Mouse (Mus musculus) heart, postnatal 10 days (tissue): ENCODE measurements around the gene Apoe. TPM values are rescaled to one million over a fixed set of nuclear protein-coding genes. Genes with fewer than 3 reads are reported as not detected.
A peak's percentile ranks its signal among the peaks of the same experiment; 100 is the strongest.
"Not testable (repeated sequence)": the region's sequence is repeated elsewhere in the genome, so short reads cannot be mapped to it uniquely, and the experiment has no call there.

Experiments used
- DNase-seq, 2 experiments: peaks; one replicate each; pipeline ENCODE4 v3.0.0; 2021
- intact Hi-C: fragments of 180-260 bp; cut with DNase I; formaldehyde crosslinking; loops from one replicate; pipeline ENCODE4 v1.15.1; 2025
- total RNA-seq, 2 experiments: library from RNA; stranded (reverse); gene quantifications; 2 replicates each; pipeline ENCODE4 v1.2.3; 2021

The Apoe gene
- total RNA-seq, 2 experiments from 2014 or later: 268 to 276 TPM

DNA sequence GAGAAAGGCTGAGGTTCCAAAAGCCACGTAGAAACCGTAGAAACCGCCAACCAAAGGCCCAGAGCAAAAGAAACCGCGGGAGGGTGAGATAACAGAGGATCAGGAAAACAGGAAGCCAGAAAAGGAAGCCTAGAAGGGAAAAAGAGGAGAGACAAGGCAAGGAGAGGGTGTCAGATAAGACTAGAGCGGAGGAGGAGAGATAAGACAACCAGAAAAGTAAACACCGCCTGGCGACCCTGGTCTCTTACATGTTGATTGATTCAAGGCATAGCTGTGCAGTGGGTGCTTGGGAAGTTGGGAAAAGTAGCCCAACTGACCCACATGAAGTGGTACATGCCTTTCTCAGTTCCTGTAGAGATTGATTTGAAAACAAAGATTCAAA lies 3.8 kb downstream of the Apoe start:
- no peak for DNase-seq
- intact Hi-C loops: no loop called here

GRCm38 (mm10) chr7:19694336-19695212 lies 4.4 kb downstream of the Apoe start:
- intact Hi-C loops: no loop called here
- DNase-seq: peak in 1 of 2 experiments; percentile 37

GRCm38 (mm10) chr7:19693421-19693820 lies 5.6 kb downstream of the Apoe start:
- DNase-seq: peak; percentile 53 to 68
- intact Hi-C loops: no loop called here

DNA sequence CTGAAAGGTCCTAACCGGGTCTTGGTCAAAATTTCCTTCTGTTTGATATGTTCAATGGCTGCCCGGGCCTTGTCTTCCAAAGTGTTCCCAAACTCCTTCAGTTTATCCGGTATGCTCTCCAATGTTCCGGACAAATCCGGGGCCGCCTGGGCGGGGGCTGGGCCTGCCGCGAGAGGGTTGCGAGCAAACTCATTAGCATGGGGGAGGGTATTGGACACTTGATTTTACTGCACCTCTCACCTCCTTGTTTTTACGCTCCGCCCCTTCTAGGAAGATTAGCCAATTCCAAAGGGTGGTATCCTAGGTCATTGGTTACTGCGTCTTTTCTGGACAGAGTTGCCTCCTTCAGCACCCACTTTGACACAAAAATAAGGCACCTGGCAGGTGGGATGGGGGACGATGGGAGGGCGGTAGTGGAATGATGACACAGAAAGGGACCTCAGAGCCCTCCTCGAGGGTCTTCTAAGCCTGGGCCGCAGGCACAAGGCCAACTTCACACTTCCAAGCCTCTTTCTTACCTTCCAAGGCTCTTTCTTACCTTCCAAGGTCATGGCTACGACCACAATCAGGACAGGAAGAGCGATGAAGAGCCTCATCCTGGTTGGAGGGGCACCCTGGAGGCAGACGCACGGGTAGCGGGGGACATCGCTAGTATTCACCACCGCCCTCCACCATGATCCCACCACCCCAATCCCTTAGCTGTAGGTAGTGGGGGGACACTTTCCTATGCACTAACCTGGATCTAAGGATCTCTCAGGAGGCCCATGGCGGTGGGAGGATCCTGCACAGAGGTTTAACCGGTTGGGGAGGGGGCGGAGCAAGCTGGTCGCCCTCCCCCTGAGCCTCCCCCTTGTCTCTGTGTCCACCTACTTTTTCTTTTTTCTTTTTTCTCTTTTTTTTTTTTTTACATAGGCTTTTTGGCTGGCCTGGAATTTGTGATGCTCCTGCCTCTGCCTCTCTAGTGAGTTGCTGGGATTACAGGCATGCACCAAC lies 6.8 kb downstream of the Apoe start, which contains the start of gene Apoc1:
Apoc1 (minus strand) TSS at position 788 of the 993 bp plus-strand sequence.
- DNase-seq: no peak
- intact Hi-C loops: no loop called here

DNA sequence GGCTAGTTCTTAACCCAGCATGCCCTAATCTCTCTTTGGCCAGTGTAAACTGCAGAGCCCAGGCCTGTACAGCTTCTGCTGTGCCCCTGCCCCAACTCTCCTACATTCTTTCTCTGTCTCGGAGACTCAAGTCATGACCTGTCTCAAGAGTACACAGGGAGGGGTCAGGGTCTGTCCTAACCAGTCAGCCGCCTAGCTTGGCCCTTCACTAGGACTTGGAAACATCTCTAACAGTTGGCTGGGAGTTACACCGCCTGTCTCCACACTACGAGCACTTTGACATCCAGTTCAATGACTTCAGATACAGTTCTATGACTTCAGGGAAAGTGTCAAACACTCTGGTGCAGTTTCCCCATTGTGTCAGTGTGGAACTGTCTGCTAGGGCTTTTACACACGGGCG lies 7.6 kb downstream of the Apoe start:
- no peak for DNase-seq
- intact Hi-C loops: no loop called here

- DNase-seq: no peak
- intact Hi-C loops: no loop called here
Observed at GRCm38 (mm10) chr7:19690845-19691244, 8.1 kb downstream of the Apoe start.

DNA sequence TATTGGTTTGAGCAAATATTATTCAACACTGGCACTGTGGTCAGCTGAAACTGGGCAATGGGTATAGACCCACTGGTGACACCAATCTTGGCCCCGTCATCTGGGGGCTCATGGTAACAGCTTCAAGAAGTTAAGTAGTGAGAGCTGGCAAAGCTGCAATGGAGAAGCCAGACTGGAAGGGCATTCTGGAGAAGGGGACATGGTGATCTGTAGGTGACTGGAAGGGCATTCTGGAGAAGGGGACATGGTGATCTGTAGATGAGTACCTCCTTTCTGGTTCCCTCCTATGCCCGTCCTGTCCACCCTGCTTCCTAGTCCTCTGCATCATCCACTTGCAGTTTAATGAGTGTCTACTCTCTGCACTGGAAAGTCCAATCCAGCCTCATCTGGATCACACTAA lies 10.4 kb downstream of the Apoe start:
- intact Hi-C loops: no loop called here
- DNase-seq: no peak

DNA sequence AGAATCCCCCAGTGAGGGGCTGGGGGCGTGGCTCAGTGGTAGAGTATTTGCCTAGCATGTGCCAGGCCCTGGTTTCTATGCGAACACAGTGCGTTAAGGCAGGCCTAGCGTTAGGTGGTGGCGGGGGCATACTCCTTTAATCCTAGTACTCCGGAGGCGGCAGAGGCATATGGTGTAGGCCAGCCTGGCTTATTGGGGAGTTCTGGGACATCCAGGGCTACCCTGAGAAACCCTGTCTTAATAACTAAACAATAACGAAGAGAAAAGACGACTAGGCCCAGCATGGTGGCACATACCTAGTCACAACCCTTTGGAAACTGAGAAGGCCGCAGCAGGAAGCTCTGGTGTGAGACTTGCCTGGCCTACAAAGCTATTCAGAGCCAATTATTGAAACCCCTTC lies 10.9 kb downstream of the Apoe start:
- no peak for DNase-seq
- intact Hi-C loops: no loop called here

DNA sequence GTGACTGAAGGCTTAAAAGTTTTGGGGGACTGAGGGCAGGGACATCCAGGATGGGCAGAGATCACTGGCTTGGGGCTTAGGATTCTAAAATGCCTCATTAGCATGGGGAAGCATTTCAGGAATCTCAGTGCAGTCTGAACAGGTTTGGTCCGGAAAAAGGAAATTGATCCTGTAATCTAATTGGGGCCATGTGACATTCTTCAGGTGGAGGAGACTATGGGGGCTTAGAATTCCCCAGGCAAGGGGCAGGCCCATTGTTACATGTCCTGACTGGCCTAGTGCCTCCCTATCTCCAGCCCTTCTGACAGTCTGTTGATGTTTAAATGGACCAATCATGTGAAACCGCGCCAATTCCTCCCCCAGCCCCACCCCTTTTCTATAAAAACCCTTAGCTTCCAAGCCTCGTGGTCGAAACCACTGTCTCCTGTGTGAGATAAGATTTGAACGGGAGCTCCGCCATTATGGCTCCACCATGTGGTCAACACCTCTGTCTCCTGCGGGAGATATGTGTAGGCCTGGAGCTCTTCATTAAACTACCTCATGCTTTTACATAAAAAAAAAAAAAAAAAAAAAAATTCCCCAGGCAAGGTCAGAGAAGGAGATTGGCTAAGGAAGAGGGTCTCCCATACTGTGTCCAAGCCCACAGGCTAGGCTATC lies 11.9 kb downstream of the Apoe start:
- DNase-seq, intact Hi-C loops: not testable (repeated sequence)

DNA sequence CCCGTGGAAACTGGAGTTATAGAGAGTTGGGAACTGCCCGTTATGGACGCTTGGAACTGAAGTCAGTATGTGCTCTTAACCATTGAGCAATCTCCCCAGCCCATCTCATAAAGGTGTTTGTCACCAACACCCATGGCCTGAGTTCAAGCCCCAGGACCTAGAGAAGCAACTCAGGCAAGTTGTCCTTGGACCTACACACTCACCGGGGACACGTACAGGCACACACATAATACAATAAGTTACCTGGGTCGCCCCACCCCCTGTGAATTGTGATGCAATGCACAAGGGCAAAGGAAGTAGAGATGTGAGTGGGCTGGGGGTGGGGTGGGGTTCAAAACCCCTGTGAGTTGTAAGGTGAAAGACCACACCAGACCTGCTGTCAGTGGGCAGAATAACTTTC lies 12.5 kb downstream of the Apoe start:
- DNase-seq: no peak
- intact Hi-C loops: no loop called here

- intact Hi-C loops: no loop called here
- no peak for DNase-seq
Observed at GRCm38 (mm10) chr7:19685374-19685773, 13.6 kb downstream of the Apoe start.

- DNase-seq: no peak
- intact Hi-C loops: no loop called here
Observed at GRCm38 (mm10) chr7:19683771-19684201, 15.2 kb downstream of the Apoe start.

DNA sequence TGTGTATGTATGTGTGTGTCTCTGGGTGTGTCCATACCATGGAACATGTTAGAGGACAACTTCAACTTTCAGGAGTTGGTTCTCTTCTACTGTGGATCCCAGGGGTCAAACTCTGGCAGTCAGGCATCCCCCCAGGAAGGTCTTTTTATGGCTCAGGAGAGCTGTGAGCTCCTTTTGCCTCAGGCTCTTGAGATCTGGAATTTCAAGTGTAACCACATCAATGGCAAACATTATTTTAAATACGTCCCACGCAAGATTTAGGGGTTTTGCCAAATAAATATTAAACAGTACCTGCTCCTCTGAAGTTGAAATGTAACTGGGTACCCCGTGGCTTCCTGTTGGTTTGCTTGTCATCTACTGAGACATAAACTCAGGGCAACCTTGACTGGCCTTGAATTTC lies 16.0 kb downstream of the Apoe start:
- DNase-seq: no peak
- intact Hi-C loops: no loop called here

DNA sequence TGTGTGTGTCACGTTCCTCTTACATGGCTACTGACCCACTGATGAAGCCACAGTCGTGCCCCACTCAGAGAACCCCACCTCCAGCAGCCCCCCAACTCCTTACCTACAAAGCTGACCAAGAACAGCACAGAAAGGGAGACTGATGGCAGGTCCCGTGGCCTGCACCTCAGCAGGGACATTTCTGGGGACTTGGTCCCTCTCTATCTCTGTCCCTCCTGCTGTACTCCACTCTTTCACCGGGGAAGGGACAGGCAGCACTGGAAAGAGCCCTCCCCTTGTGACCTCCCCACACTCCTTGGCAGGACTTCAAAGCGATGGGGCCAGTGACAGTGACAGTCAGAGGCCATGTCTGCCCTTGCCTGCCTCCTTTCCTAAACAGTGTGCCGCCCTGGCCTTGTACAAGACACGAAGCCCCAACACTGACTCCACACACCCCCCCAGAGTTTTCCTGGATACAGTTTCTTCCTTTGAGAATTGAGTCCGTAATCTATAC lies 17.7 kb downstream of the Apoe start, which contains the start of the genes Gm44805 and Apoc4:
Gm44805 (minus strand) TSS at position 222 of the 493 bp plus-strand sequence.
Apoc4 (minus strand) TSS at position 278 of the 493 bp plus-strand sequence.
- intact Hi-C loops: no loop called here
- no peak for DNase-seq

DNA sequence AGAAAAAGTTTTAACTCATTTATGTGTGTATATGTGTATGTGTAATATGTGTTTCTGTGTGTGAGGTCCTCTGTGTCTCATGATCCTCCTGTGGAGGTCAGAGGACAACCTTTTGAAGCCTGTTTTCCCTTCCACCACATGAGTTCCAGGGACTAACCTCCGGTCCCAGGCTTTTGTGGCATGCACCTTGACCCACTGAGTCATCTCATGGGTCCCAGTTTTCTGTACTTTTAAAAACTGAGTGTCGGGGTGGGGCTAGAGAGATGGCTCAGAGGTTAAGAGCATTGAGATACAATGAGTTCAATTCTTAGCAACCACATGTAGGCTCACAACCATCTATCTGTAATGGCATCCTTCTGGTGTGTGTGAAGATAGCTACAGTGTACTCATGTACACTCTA lies 18.3 kb downstream of the Apoe start:
- intact Hi-C loops: no loop called here
- DNase-seq: no peak

GRCm38 (mm10) chr7:19678901-19679300 lies 20.1 kb downstream of the Apoe start:
- intact Hi-C loops: no loop called here
- DNase-seq: no peak

- intact Hi-C loops: no loop called here
- no peak for DNase-seq
Observed at GRCm38 (mm10) chr7:19677872-19678271, 21.1 kb downstream of the Apoe start, which contains the start of gene Apoc2. Gene Apoc2, minus strand, starts transcription at chr7:19677941.

DNA sequence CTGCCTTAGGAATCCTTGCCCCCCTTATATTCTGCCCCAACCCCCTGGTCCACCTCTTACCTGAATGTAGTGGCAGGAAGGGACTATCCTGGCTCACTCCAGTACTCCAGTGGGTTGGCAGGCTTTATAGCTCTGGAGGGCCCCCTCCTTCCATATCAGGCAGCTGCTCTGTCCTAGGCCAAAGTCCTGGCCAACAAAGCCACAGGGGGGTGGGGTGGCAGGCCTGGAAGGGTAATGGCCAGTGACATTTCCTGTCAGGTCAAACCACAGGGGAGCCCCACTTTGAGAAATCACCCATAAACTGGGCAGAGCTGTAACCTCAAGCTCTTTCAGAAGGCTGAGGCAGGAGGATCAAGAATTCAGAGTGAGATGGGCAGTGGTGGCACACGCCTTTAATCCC lies 22.3 kb downstream of the Apoe start:
- DNase-seq: no peak
- intact Hi-C loops: no loop called here

GRCm38 (mm10) chr7:19675824-19676223 lies 23.2 kb downstream of the Apoe start:
- intact Hi-C loops: no loop called here
- no peak for DNase-seq

GRCm38 (mm10) chr7:19673083-19673699 lies 25.8 kb downstream of the Apoe start:
- intact Hi-C loops: no loop called here
- no peak for DNase-seq
